Mouse (Mus musculus): ENCODE data around the gene Fry. TPM values are rescaled to one million over a fixed set of nuclear protein-coding genes. Genes with fewer than 3 reads are reported as not detected.

Fry gene
- total and polyA plus RNA-seq, 3 experiments, result 1.9 to 2.3 TPM; not detected in 1

DNA sequence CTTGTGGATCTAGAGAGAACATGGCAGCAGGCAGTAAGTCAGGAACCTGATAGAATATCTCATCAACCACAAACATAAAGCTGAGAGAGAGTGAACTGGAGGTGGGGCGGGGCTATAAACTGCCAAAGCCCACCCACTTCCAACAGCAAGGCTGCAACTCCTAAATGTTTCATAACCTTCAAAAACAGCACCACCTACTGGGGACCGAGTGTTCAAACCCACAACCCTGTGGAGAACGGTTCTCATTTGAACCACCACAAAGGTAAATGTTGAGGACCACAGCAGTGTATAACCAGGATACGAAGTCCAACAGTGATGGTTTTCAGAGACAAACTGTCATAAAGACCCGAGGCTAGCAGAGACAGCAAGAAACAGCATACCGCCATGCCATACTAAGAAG, 196.1 kb downstream of the Fry start:
- H3K9ac ChIP-seq (ENCODE audit: control insufficient read depth, low read depth, low read length, poor library complexity, severe bottlenecking), result no peak overlapping the region
- no peaks in the 10 kb centered on the region for H3K9me3 ChIP-seq (replicated peaks; ENCODE audit: insufficient read depth, low read length)
- H3K36me3 ChIP-seq (ENCODE audit: control insufficient read depth in 1 of 2, insufficient read depth in 2 of 2, low read length in 2 of 2), result no peaks in the 10 kb centered on the region
- no peak for TF ChIP-seq TCF12 (IDR thresholded peaks at IDR 0.05; ENCODE audit: low read depth, low read length)
- TF ChIP-seq CTCF (IDR thresholded peaks at IDR 0.05 in 2 of 3, conservative IDR thresholded peaks at IDR 0.05 in 1 of 3; ENCODE audit: control insufficient read depth in 1 of 3, insufficient read depth in 1 of 3, low read depth in 2 of 3, low read length in 3 of 3, poor library complexity in 1 of 3, severe bottlenecking in 1 of 3), result peak in 1 of 3 experiments; percentile 28; a peak in 2 of 6 replicates
- no peak for TF ChIP-seq ETS1 (IDR thresholded peaks at IDR 0.05; ENCODE audit: low read depth, low read length)
- H3K4me3 ChIP-seq (ENCODE audit: control insufficient read depth in 1 of 2, insufficient read depth in 1 of 2, low read depth in 2 of 2, low read length in 2 of 2), result no peak overlapping the region
- H3K27ac ChIP-seq (ENCODE audit: control insufficient read depth, low read depth, low read length), result no peak overlapping the region
- H3K4me1 ChIP-seq (ENCODE audit: control insufficient read depth in 1 of 2, insufficient read depth in 2 of 2, low read length in 2 of 2), result no peaks in the 10 kb centered on the region
- peak; percentile 17 for DNase-seq (ENCODE audit: low read depth, low spot score)
- no peaks in the 10 kb centered on the region for H3K27me3 ChIP-seq (ENCODE audit: control insufficient read depth in 1 of 2, insufficient read depth in 2 of 2, low read length in 2 of 2)
- H3K79me2 ChIP-seq (ENCODE audit: control insufficient read depth, insufficient read depth, low read length, poor library complexity), result no peaks in the 10 kb centered on the region

DNA sequence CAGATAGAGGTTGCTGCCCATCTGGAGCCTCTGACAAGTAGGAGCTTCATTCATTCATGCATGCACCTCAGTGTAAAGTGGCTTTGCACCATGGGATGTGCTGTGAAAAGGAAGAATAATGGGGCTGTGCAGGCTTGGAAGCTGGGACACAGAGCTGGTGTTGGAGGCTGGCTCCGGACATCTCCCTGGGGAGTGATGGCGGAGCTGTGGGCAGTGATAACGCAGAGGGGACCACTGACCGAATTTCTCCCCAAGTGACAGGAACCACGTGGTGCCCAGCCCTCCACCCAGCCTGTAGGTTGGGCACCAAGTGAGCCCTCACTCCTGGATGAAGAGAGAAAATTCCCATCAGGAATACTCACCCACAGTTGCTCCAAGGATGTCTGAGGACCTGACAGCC, 207.0 kb downstream of the Fry start:
- no peak overlapping the region for H3K9ac ChIP-seq (ENCODE audit: control insufficient read depth, low read depth, low read length, poor library complexity, severe bottlenecking)
- H3K9me3 ChIP-seq (replicated peaks; ENCODE audit: insufficient read depth, low read length), result no peaks in the 10 kb centered on the region
- H3K27me3 ChIP-seq (ENCODE audit: control insufficient read depth in 1 of 2, insufficient read depth in 2 of 2, low read length in 2 of 2), result no peaks in the 10 kb centered on the region
- no peak overlapping the region for H3K4me3 ChIP-seq (ENCODE audit: control insufficient read depth in 1 of 2, insufficient read depth in 1 of 2, low read depth in 2 of 2, low read length in 2 of 2)
- H3K79me2 ChIP-seq (ENCODE audit: control insufficient read depth, insufficient read depth, low read length, poor library complexity), result no peaks in the 10 kb centered on the region
- no peaks in the 10 kb centered on the region for H3K36me3 ChIP-seq (ENCODE audit: control insufficient read depth in 1 of 2, insufficient read depth in 2 of 2, low read length in 2 of 2)
- TF ChIP-seq POLR2A (IDR thresholded peaks at IDR 0.05; ENCODE audit: control insufficient read depth in 1 of 2, insufficient read depth in 1 of 2, low read depth in 1 of 2, low read length in 2 of 2, poor library complexity in 1 of 2) (no peak), RCOR1 (IDR thresholded peaks at IDR 0.05; ENCODE audit: low read depth, low read length) (no peak), MEF2A (IDR thresholded peaks at IDR 0.05; ENCODE audit: extremely low read depth, insufficient replicate concordance, low read depth, low read length, poor library complexity, severe bottlenecking) (no peak), GABPA (IDR thresholded peaks at IDR 0.05; ENCODE audit: low read depth, low read length) (no peak), HCFC1 (IDR thresholded peaks at IDR 0.05; ENCODE audit: low read depth, low read length) (no peak)
- H3K27ac ChIP-seq (ENCODE audit: control insufficient read depth, low read depth, low read length), result no peak overlapping the region
- no peak for DNase-seq (ENCODE audit: low read depth, low spot score)
- no peaks in the 10 kb centered on the region for H3K4me1 ChIP-seq (ENCODE audit: control insufficient read depth in 1 of 2, insufficient read depth in 2 of 2, low read length in 2 of 2)

GRCm38 (mm10) chr5:150328686-150329085, 210.2 kb downstream of the Fry start:
- H3K27ac ChIP-seq (ENCODE audit: control insufficient read depth, low read depth, low read length), result no peak overlapping the region
- H3K9ac ChIP-seq (ENCODE audit: control insufficient read depth, low read depth, low read length, poor library complexity, severe bottlenecking), result no peak overlapping the region
- TF ChIP-seq ELF1 (IDR thresholded peaks at IDR 0.05; ENCODE audit: low read depth, low read length), result no peak
- TF ChIP-seq MAX (IDR thresholded peaks at IDR 0.05; ENCODE audit: low read length), result no peak
- no peak for TF ChIP-seq ZKSCAN1 (IDR thresholded peaks at IDR 0.05; ENCODE audit: low read depth, low read length)
- TF ChIP-seq TCF12 (IDR thresholded peaks at IDR 0.05; ENCODE audit: low read depth, low read length), result no peak
- TF ChIP-seq HCFC1 (IDR thresholded peaks at IDR 0.05; ENCODE audit: low read depth, low read length), result no peak
- no peak for TF ChIP-seq TBP (IDR thresholded peaks at IDR 0.05; ENCODE audit: low read depth, low read length)
- TF ChIP-seq USF1 (IDR thresholded peaks at IDR 0.05; ENCODE audit: low read depth, low read length), result no peak
- TF ChIP-seq MYC (IDR thresholded peaks at IDR 0.05; ENCODE audit: low read depth, low read length), result no peak
- TF ChIP-seq UBTF (IDR thresholded peaks at IDR 0.05; ENCODE audit: borderline replicate concordance, insufficient read depth, low read depth, low read length), result no peak
- no peak for TF ChIP-seq ZC3H11A (IDR thresholded peaks at IDR 0.05; ENCODE audit: low read depth, low read length)
- no peak for TF ChIP-seq NRF1 (IDR thresholded peaks at IDR 0.05; ENCODE audit: insufficient read depth, low read depth, low read length, poor library complexity, severe bottlenecking)
- DNase-seq (ENCODE audit: low read depth, low spot score), result no peak
- no peaks in the 10 kb centered on the region for H3K36me3 ChIP-seq (ENCODE audit: control insufficient read depth in 1 of 2, insufficient read depth in 2 of 2, low read length in 2 of 2)
- no peaks in the 10 kb centered on the region for H3K79me2 ChIP-seq (ENCODE audit: control insufficient read depth, insufficient read depth, low read length, poor library complexity)
- H3K9me3 ChIP-seq (replicated peaks; ENCODE audit: insufficient read depth, low read length), result no peaks in the 10 kb centered on the region
- no peaks in the 10 kb centered on the region for H3K27me3 ChIP-seq (ENCODE audit: control insufficient read depth in 1 of 2, insufficient read depth in 2 of 2, low read length in 2 of 2)
- H3K4me3 ChIP-seq (ENCODE audit: control insufficient read depth in 1 of 2, insufficient read depth in 1 of 2, low read depth in 2 of 2, low read length in 2 of 2), result no peak overlapping the region
- H3K4me1 ChIP-seq (ENCODE audit: control insufficient read depth in 1 of 2, insufficient read depth in 2 of 2, low read length in 2 of 2), result no peaks in the 10 kb centered on the region
